Mouse (Mus musculus) retina, postnatal 7 days (tissue): ENCODE results near the gene Atxn1l.

Experiments used
- DNase-seq: peaks from one replicate; pipeline ENCODE4 v3.0.0-alpha.2; 2012; ENCODE audit warnings: low read depth, low spot score

Gene Atxn1l

DNA sequence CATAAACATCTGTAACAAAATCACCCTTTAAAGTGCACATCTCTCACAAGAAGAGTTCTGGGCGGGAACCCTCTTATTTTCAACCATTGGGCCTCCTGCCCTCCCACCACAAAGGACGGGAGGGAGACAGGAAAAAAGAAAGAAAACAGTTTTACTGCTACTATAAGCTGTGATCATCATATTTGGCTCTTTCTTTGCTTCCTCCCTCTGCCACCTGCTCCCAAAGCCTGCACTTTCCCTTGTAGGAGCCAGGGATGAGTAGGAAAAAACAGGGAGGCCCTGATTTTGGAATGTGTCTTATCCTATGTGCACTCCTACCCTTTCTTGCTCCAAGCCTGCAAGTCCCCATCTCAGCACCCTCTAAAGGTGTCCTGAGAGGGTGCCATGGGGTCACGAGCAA lies 6.5 kb downstream of the Atxn1l start:
- DNase-seq = no peak

DNA sequence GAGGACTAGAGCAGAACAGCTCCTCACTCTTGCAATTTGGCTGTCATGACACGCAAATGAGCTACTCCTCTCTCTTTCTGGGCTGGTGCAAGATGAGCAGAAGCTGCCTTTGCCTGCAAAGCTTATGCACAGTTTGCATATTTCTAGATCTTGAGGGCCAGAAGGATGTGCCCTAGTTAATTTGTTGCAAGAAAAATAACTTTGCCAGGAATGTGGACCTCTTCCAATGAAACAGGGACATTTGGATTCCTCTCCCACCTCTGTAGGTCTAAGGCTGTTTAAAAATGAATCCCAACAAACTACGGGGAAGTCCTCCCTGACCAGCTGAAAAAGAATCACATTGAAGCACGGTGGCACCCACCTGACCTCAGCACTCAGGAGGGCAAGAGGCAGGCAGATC lies 12.4 kb downstream of the Atxn1l start:
- no peak for DNase-seq

DNA sequence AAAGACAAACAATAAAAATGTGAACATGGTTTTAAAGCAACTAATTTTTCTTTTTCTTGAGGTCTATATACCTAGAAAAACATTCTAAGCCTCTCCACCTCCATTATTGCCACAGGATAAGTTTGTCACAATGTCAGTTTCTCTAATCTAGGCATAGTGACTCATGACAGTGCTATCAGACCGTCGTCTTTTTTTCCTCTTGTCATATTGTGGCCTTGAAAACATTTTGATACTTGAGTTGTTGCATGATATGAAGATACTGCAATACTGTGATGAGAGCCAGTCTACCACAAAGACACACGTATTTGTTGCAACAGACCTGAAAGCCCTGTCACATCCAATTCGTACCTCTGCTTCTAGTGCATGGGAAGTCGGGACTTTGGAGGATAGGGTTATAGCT lies 22.6 kb downstream of the Atxn1l start:
- no peak for DNase-seq

DNA sequence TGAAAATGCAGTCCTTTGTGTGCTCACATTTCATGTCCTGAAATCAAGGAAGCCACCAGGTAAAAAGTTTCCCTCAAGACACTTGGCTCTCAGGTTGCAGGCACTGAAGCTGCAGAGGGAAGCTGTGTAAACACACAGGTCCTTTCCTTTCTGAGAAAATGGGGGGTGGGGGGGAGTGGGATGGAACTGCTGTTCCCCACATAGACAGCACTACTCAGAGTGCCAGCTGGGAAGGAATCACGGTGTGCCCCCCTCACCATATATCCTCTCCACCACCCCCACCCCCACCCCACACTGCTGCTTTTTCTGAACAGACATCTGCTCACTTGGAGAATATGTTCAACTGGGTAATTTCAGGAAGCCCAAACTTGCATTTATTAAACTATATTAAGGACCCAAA lies 25.0 kb downstream of the Atxn1l start:
- DNase-seq = no peak

DNA sequence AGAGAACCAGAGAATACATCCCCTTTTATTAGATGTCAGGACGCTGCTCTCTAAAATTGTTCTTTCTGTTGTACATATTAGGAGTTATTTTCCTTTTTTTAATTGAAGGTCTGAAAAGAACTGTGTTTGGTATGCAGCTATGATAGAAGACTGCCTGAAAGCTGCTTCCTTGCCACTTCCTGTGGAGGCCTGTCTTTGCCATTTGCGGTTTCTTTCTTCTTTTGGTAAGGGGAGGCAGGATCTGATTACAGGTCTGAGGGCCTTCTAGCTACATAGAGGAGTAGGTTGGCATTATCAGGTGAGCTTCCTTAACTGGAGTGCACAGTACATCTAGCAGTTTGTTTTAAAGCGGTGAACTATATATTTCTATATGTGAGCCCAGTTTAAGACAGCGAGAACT lies 29.6 kb downstream of the Atxn1l start:
- no peak for DNase-seq

DNA sequence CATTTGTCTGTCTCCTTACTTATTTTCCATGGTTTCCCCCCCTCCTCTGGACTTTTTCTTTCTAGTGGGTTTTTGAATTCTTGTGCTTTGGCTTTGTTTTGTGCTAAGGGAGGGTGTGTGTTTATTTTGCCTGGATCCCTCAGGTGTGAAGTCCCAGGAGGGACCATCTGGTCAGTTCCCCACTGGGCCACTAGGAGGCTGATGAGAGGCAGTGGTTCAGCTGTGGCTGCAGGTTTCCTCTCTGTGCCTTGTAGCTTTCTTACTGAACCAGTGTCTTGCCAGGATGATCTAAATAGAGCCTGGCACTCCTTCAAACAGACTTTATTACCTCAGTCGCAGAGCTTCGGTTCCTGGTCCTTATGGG lies 30.7 kb downstream of the Atxn1l start:
- peak; percentile 41 for DNase-seq

DNA sequence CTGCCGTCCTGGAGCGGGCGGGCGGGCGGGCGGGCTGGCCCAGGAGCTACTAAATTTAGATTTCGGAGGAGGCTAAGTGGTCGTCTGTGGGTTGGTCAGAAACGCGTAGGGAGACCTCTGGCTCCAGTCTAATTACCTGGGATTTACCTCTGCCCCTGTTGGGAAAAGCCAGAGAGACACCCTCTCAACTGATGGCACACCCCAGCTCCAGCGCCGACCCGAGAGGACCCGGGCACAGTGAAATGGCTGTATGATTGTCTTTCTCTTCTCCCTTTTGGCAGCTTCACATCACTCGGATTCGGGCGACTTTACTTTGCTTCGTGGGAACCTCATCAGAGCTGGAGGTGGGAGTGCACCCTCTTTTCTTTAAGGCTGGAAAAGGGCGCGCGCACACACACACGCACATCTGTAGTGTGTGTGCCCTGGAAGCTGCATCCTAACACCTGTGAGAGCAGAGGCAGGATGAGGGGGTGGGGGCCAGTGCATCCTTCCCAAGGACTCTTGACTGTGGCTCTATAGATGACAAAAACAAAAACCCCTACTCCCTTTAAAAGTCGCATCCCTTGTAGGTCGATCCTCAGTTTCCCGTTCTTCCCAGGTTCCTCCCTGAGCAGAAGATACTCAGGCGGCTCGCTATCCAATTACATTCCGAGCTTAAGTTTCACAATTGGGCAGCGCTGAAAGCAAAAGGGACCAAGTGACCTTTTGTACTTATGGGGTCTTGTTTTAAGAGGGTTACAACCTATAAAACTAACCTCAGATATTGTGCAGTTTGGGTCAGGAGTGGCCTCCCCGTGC lies 31.3 kb downstream of the Atxn1l start:
- no peak for DNase-seq

DNA sequence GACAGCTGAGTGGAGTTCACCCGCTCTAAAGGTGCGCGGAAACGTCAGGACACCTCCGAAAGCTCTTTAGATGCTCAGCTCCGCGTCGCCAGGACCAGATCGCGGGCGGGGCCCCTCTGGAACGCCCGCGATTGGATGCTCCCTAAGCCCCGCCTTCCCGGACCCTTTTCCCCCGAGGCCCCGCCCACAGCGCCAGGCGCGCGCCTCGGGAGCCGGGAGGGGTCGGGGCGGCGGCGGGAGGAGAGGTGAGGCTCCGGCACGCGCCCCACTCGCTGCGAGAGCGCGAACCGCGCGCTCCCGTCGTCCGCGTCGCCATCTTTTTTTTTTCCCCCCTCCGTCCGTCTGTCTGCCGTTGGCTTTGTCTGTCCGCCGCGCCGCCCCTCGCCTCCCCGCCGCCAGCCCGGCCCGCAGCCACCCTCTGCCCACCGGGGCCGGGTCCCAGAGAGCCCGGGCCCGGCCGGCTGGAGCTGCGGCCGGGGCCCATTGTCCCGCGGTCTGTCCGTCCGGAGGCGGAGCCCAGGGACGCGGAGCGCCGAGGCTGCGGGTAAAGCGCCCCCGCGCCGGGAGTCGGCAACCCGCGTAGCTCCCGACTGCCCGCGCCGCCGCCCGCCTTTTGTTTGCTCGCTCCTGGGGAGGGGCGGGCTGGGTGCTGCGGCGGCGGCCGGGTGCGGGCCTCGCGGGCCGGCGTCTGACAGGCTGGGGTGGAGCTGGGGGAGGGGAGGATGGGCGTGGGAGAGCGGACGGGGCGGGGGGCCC lies 32.0 kb downstream of the Atxn1l start, which contains the start of gene Zfp821:
TSS of gene Zfp821 (plus strand) at position 227 of the 756 bp plus-strand sequence.
- peak; percentile 95 for DNase-seq

DNA sequence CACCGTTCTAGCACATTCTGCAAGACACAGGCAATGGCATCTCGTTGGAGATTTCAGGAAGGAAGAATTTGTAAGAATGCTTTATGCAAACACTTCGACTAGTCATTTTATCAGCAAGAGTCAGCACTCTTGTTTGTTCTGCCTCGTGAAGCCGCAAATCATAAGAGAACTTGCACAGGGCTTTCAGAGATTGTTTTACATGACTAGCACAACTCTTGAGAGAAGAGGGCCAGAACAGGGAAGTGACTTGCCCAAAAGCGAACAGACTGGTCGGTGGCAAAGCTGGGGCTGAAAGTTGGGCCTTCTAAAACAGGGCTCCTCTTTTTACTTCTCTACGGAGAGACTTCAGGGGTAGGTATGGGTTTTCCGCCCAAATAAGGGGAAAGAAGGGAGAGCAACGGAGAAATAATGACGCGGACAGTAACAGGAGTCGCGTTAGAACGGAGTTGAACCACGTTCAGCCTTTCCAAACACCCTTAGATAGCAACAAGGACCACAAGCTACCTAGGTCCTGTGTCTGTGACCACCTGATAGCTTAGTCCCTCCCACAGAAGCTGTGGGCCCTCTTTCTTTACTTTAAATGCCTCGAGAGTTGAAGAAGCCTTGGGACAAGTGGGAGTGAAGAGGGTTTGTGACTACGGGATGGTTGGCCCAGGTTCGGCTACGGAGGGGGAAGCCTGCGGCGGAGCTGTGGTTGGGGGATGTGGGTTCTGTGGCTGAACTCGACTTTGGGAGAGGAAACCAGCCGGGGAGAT lies 32.8 kb downstream of the Atxn1l start:
- DNase-seq = no peak

DNA sequence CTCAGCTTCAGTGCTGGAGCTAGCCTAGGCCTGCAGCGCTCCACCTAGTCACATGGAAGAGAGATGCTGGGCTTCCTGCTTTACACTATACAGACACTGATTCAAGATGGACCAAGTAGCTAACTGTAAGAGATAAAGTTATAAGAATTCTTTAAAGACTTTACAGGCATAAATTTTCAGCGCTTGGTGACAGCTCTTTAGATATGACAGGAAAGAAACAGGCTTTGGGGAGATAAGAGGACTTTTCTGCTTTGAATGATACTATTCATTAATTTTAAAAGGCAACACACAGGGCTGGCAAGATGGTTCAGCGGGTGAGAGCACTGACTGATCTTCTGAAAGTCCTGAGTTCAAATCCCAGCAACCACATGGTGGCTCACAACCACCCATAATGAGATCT lies 39.1 kb downstream of the Atxn1l start:
- DNase-seq = no peak

DNA sequence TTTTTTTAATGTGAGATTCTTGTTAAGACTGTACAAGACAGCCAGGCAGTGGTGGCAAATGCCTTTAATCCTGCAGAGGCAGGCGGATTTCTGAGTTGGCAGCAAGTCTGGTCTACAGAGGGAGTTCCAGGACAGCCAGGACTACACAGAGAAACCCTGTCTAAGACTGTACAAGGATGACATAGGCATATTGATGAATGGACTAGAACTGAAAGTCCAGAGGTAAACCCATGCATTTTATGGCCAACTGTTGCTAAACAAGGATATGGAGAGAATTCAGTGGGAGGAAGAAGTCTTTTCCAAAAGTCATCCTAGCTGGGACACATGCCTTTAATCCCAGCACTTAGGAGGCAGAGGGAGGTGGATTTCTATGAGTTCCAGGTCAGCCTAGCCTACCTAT lies 39.8 kb downstream of the Atxn1l start:
- no peak for DNase-seq

DNA sequence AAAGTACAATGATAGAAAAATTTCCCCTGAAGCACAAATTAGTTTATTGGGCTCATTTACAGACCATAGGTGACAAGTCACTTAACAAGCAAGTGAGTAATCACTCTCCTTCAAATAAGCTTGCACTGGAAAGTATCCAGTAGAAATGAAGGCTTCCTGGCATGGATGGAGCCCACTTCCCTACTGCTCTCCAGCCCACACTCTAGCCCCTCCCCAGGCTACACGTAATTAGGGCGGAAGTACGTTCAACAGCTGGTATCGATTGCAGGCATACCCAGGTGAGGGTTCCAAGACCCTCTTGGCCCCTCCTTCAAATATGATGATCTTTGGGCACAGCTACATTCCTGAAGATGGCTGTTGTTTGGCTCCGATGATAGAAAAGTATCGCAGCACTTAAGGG lies 43.4 kb downstream of the Atxn1l start:
- DNase-seq = no peak

DNA sequence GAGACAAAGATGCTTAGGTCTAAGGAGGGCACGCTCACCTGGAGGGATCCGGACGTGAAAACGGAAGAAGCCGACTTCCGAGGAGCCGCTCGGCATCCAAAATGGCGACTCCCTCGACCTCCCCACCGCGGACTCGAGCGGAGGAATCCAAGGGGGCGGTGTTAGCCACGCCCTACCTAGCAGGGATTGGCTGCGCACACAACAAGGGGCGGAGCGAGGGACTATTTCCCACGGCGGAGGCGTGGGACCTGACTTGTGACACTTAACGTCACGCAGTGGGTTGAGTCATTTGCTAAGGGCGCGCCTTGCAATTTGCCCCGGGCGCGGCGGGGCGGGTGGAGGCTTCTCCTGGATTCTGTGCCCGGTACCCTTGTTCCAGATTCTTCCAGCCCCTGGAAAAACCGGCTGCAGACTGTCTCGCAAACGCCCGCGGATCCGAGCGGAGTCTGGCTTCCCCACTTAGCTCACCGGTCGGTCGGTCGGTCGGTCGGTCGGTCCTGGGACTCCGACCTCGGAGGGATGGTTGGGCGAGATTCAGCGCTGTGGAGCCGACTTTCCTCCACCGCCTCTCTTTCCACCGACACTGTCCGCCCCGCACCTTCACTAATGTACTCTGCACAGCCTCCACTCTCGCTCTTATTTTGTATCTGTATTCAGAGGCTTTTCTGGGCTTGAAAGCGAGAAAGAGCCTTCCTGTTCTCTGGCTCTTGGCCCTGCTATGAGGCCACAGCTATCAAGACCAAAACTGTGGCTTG lies 44.2 kb downstream of the Atxn1l start, which contains the start of gene Ist1:
TSS of gene Ist1 (minus strand) at position 115 of the 755 bp plus-strand sequence.
- peak; percentile 99 for DNase-seq

DNA sequence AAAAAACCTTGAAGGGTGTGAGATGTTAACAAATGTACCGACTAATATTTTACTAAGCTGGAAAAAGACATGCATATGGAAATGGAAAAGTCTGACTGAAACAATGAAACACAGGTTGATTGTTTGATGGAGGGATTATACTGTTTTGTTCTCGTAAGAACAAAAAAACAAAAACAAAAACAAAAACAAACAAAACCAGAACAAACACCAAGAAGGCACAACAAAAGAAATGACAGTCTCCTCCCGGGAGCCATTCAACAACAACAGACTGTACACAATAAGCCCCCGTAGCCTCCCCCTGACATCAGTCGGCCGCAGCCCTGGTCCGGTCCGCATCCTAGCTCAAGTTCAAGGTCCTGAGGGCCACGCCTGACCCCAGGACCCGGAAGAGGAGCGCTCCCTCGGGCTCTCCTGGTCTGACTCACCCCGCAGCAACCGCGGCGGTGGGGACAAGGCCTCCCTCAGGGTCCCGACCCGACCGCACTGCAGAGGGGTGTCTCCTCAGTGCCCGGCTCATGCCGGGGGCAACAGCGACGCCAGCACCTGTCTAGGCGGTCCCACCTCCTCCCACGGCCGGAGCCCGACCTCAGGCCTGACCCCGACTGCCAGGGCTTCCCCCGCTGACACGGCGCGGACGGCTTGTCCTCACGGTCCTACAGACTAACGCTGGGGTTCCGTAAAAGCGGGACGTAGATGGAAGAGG lies 44.9 kb downstream of the Atxn1l start:
- DNase-seq = no peak

DNA sequence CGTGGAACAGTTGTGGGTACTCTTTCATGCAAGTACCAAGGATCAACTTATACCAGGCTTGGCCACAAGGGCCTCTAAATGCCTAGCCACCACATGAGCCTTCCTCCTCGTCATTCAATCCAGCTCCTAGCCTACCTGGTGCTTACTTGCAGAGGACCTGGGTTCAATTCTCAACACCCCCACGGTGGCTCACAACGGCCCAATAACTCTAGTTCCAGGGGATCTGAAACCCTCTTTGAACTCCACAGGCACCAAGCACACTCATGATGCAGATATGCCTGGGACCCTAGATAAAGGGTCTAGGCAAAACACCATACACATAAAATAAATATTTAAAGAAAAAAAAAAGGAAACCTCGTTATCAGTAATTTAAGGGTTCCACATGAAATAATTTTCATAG lies 45.8 kb downstream of the Atxn1l start:
- no peak for DNase-seq

DNA sequence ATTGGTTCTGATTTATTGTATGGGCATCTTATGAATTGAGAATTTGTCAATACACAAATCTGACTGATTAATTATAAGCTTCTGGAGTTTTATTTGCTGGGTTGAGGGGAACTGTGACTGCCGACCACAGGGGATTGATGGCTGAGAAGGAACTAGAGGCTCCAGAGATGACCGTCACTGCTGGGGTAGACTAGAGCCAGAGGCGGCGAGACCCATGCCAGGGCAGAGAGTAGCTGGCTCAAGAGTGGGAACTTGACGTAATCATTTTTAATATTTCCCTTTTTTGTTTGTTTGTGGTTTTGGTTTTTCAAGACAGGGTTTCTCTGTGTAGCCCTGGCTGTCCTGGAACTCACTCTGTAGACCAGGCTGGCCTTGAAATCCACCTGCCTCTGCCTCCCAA lies 50.3 kb downstream of the Atxn1l start:
- DNase-seq = no peak

DNA sequence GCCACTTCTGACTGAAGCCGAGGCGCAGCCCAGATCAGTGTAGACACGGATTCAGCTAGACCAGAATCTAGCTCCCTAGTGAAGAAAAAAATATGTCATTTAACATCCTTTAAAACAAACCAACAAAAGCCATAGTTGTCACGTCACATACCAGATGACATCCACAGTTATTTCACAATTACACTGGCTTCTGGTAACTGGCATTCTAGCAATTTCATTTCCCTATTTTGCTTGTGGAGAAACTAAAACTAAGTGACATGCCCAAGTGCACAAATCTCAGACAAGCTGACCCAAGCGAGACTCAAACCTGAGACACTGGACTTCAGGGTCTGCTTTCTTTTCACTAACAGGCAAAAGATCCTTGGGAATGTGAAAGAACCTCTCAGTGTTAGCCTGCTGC lies 55.4 kb downstream of the Atxn1l start:
- no peak for DNase-seq

DNA sequence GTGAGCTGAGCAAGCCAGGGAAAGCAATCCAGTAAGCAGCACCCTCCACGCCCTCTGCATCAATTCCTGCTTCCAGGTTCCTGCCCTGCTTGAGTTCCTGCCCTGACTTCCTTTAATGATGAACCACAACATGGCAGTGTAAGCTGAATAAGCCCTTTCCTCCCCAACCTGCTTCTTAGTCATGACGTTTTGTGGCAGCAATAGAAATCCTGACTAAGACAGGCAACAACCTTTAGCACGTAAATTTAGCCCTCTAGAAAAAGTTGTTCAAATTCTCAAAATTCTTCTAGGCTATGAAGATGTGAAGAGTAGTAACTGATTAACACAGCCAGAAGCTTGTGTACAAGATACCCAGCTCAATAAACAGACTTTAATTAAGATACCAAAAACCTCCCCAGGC lies 56.0 kb downstream of the Atxn1l start:
- no peak for DNase-seq
